ENCODE assay signal across 8 mouse cellular contexts in the genomic region with DNA sequence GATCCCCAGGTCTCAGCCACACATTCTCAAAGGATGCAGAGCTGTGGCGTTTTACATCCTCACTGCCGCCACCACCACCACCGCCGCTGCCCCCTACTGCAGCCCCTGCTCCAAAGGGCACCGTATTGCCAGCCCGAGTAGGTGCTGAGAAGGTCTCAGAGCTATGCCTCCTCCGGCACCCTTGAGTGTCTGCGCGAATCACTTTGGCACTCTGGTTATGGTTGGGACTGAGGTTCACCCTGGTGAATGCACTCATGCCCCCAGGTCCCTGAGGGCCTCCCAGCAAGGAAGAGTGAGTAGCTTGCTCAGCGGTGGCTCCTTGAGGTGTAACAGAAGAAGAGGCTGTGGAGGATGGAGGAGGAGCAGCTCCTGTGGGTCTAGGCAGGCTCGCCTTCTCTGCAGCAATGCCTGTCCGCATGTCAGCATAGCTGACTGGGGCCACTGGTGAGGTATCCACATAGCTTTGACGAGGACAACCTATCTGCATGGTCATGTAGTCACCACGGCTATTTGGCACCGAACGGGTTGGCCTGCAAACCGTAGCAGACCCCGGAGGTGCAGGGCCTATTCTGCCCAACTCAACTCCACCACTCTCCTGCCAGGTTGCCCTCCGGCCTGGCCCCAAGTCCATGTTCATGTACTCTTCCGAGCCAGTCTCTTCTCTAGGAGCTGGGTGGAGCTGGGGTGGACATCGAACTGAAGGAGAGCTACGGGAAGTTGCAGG. TPM values are rescaled to one million over a fixed set of nuclear protein-coding genes. Genes with fewer than 3 reads are reported as not detected.
DNase-seq lines count a peak whose midpoint lies in the region; ATAC-seq and TF ChIP-seq lines count a peak whose summit lies in the region.

No protein-coding gene starts in this region.

- TF ChIP-seq CTCF in lung, adult 2 months (IDR thresholded peaks at IDR 0.05; ENCODE audit: insufficient read depth, low read length): no peak
- no peak for TF ChIP-seq CTCF in brain, embryonic 14.5 days (IDR thresholded peaks at IDR 0.05; ENCODE audit: borderline replicate concordance, extremely low read depth, insufficient read depth, insufficient read length)

- peaks cover 7% of the 10 kb centered on the region; the same call in 1 of the 2 replicates for H3K36me3 ChIP-seq in hindbrain, embryonic 16.5 days (ENCODE audit: control insufficient read depth, insufficient read depth, low read length)
- peaks cover 7% of the 10 kb centered on the region; the same call in 1 of the 2 replicates for H3K36me3 ChIP-seq in liver, embryonic 15.5 days (replicated peaks)

- peak; percentile 31 for DNase-seq in lung, adult 2 months
- no peak for DNase-seq in lung, postnatal 25 days (ENCODE audit: low spot score)
- peak; percentile 49 for DNase-seq in brain, embryonic 14.5 days (ENCODE audit: low read depth)
- DNase-seq in gastrocnemius, adult 18-20 months (ENCODE audit: low spot score): peak; percentile 41
- peak; percentile 11 for DNase-seq in yolk sac, embryonic 10.5 days (ENCODE audit: low spot score)
- DNase-seq in urinary bladder, postnatal 25 days (ENCODE audit: low spot score): no peak

- H3K27me3 ChIP-seq in hindbrain, embryonic 16.5 days (replicated peaks; ENCODE audit: control insufficient read depth, insufficient read depth, low read length): no peaks in the 10 kb centered on the region
- H3K27me3 ChIP-seq in liver, embryonic 15.5 days: peaks cover 65% of the 10 kb centered on the region

- peak overlapping the region; percentile 83 for H3K4me2 ChIP-seq in hindbrain, embryonic 16.5 days (ENCODE audit: low read length)
- H3K4me2 ChIP-seq in liver, embryonic 15.5 days: peak overlapping the region; percentile 42

- no peaks in the 10 kb centered on the region for H3K9me3 ChIP-seq in hindbrain, embryonic 16.5 days (ENCODE audit: control insufficient read depth, low read length)
- H3K9me3 ChIP-seq in liver, embryonic 15.5 days (replicated peaks): no peaks in the 10 kb centered on the region

- ATAC-seq in hindbrain, embryonic 16.5 days: no peak
- no peak for ATAC-seq in liver, embryonic 15.5 days (ENCODE audit: insufficient read depth)

- peak overlapping the region; percentile 63 for H3K4me3 ChIP-seq in lung, adult 2 months (replicated peaks; ENCODE audit: extremely low read depth, low read depth, low read length)
- H3K4me3 ChIP-seq in hindbrain, embryonic 16.5 days (ENCODE audit: low read length): peak overlapping the region; percentile 50
- peak overlapping the region; percentile 15 for H3K4me3 ChIP-seq in liver, embryonic 15.5 days (replicated peaks)

- 44% methylated on average over 22 of the region's 22 CpGs for WGBS in lung, adult 2 months
- 53% methylated on average over 22 of the region's 22 CpGs for WGBS in hindbrain, embryonic 16.5 days
- 64% methylated on average over 22 of the region's 22 CpGs for WGBS in liver, embryonic 15.5 days (ENCODE audit: insufficient replicate concordance)

- TF ChIP-seq POLR2A in lung, adult 2 months (IDR thresholded peaks at IDR 0.05; ENCODE audit: borderline replicate concordance, extremely low read depth, low read depth, low read length): 0 out of 2 replicates have a peak, but pooled peaks have one; percentile 3
- no peak for TF ChIP-seq POLR2A in brain, embryonic 14.5 days (IDR thresholded peaks at IDR 0.05; ENCODE audit: borderline replicate concordance, extremely low read depth, insufficient read depth, insufficient read length, poor library complexity, severe bottlenecking)

- H3K4me1 ChIP-seq in lung, adult 2 months (ENCODE audit: control insufficient read depth, insufficient read depth, low read length): peaks cover 26% of the 10 kb centered on the region
- H3K4me1 ChIP-seq in hindbrain, embryonic 16.5 days (ENCODE audit: control insufficient read depth, insufficient read depth, low read depth, low read length): peaks cover 51% of the 10 kb centered on the region
- peaks cover 26% of the 10 kb centered on the region for H3K4me1 ChIP-seq in liver, embryonic 15.5 days (replicated peaks)

- H3K27ac ChIP-seq in hindbrain, embryonic 16.5 days (ENCODE audit: low read depth, low read length): peak overlapping the region; percentile 44
- H3K27ac ChIP-seq in liver, embryonic 15.5 days (replicated peaks): no peak overlapping the region

- H3K9ac ChIP-seq in hindbrain, embryonic 16.5 days (ENCODE audit: low read depth, low read length): peak overlapping the region; percentile 65
- H3K9ac ChIP-seq in liver, embryonic 15.5 days: no peak overlapping the region

RNA-seq across cellular contexts. Expression of a gene that starts 4.0 kb away (rescaled TPM):
- polyA plus RNA-seq in lung, adult 2 months (2012; rRNA removed): 9.6 and 11.1 TPM in 2 replicates
- 11.8 and 17.6 TPM in 2 replicates for polyA plus RNA-seq in brain, embryonic 14.5 days (2012; rRNA removed)
- 10 to 100 TPM; 38.6 to 43.9 TPM for total RNA-seq in gastrocnemius, adult 18-20 months (2021)
- 7.2 and 9.6 TPM in 2 replicates for polyA plus RNA-seq in hindbrain, embryonic 16.5 days (2015; fragmentation: Nextera tagmentation; extraction: Ambion mirVana)
- polyA plus RNA-seq in liver, embryonic 15.5 days (2015; fragmentation: Nextera tagmentation; extraction: Ambion mirVana): 1.1 and 1.2 TPM in 2 replicates

RNA-seq across cellular contexts. Expression of a gene that starts 29.0 kb away (rescaled TPM):
- polyA plus RNA-seq in lung, adult 2 months (2012; rRNA removed): 13.5 and 16.3 TPM in 2 replicates
- polyA plus RNA-seq in brain, embryonic 14.5 days (2012; rRNA removed): 4.5 and 6.3 TPM in 2 replicates
- total RNA-seq in gastrocnemius, adult 18-20 months (2021): 1 to 10 TPM; 7.4 to 8.4 TPM
- 3.8 and 4.5 TPM in 2 replicates for polyA plus RNA-seq in hindbrain, embryonic 16.5 days (2015; fragmentation: Nextera tagmentation; extraction: Ambion mirVana)
- 8.6 and 9.2 TPM in 2 replicates for polyA plus RNA-seq in liver, embryonic 15.5 days (2015; fragmentation: Nextera tagmentation; extraction: Ambion mirVana)

RNA-seq across cellular contexts. Expression of a gene that starts 54.3 kb away (rescaled TPM):
- 0.04 TPM in 1 of 2 replicates, not detected in the other for polyA plus RNA-seq in lung, adult 2 months (2012; rRNA removed)
- polyA plus RNA-seq in brain, embryonic 14.5 days (2012; rRNA removed): 0.05 and 0.15 TPM in 2 replicates
- not detected for total RNA-seq in gastrocnemius, adult 18-20 months (2021)
- 27.2 and 33.1 TPM in 2 replicates for polyA plus RNA-seq in hindbrain, embryonic 16.5 days (2015; fragmentation: Nextera tagmentation; extraction: Ambion mirVana)
- polyA plus RNA-seq in liver, embryonic 15.5 days (2015; fragmentation: Nextera tagmentation; extraction: Ambion mirVana): 3.2 and 4.9 TPM in 2 replicates

Comparison
In these comparisons a context has a peak if more than half of its experiments do, and no peak if none do; other contexts are left out.
1. DNase-seq: peak in lung, adult 2 months (single experiment), brain, embryonic 14.5 days (single experiment), gastrocnemius, adult 18-20 months (single experiment) and yolk sac, embryonic 10.5 days (single experiment); none in lung, postnatal 25 days (single experiment) and urinary bladder, postnatal 25 days (single experiment).
2. Peak in every context shown above with its lines, with median percentiles within 50 percentile points of each other: H3K4me3 ChIP-seq.